Comparison of ENCODE assay signal across 31 mouse cellular contexts in genomic region chr7:43448246-43448645, GRCm38 (mm10). TPM values are rescaled to one million over a fixed set of nuclear protein-coding genes. Genes with fewer than 3 reads are reported as not detected.
DNase-seq lines count a peak whose midpoint lies in the region; ATAC-seq and TF ChIP-seq lines count a peak whose summit lies in the region.
"Had no signal": no experiment of that assay in that cellular context is flagged by ENCODE, and none has a peak within 500 bp of the region (broad histone marks: within the 10 kb centered on the region; RNA-seq: fewer than 3 reads in every experiment).

No protein-coding gene starts in this region.

- no peak overlapping the region for H3K4me3 ChIP-seq in heart, embryonic 12.5 days
- no peak overlapping the region for H3K4me3 ChIP-seq in lung, adult 2 months (replicated peaks; ENCODE audit: extremely low read depth, low read depth, low read length)
- H3K4me3 ChIP-seq: hindbrain, embryonic 13.5 days; limb, embryonic 12.5 days; midbrain, embryonic 12.5 days had no signal

- H3K27me3 ChIP-seq in heart, embryonic 12.5 days (replicated peaks) = no peaks in the 10 kb centered on the region
- H3K27me3 ChIP-seq: hindbrain, embryonic 13.5 days; limb, embryonic 12.5 days; midbrain, embryonic 12.5 days had no signal

- TF ChIP-seq POLR2A in lung, adult 2 months (IDR thresholded peaks at IDR 0.05; ENCODE audit: borderline replicate concordance, extremely low read depth, low read depth, low read length) = no peak

- no peak overlapping the region; the same call in 1 of the 2 replicates for H3K9ac ChIP-seq in heart, embryonic 12.5 days
- H3K9ac ChIP-seq: hindbrain, embryonic 13.5 days; limb, embryonic 12.5 days; liver, embryonic 14.5 days; midbrain, embryonic 12.5 days had no signal

- ATAC-seq in heart, embryonic 12.5 days (ENCODE audit: insufficient number of reproducible peaks, low FRiP score) = no peak
- no peak for ATAC-seq in megakaryocyte-erythroid progenitor cell, adult 5-6 weeks (replicated peaks; ENCODE audit: low FRiP score, low TSS enrichment, poor library complexity, severe bottlenecking)
- ATAC-seq: activated CD4-positive, CD25-positive, alpha-beta regulatory T cell, adult 4 months; forebrain, embryonic 16.5 days; inflammation-experienced regulatory T-cells, adult 6 months had no signal

- no peaks in the 10 kb centered on the region for H3K9me3 ChIP-seq in heart, embryonic 12.5 days (replicated peaks)
- H3K9me3 ChIP-seq: G1E; hindbrain, embryonic 13.5 days; limb, embryonic 12.5 days; midbrain, embryonic 12.5 days had no signal

- 83% methylated on average over 2 of the region's 3 CpGs for WGBS in heart, embryonic 12.5 days
- WGBS in lung, adult 2 months = 62% methylated on average over 3 of the region's 3 CpGs

- intact Hi-C loops in heart, postnatal 10 days (cut with DNase I) = loop anchor here (10.0 kb wide), 1 partner anchor 797 kb away; the partner anchor contains the start of genes 1700028J19Rik and 2410002F23Rik

- DNase-seq in heart, adult 18-20 months = peak; percentile 40 to 59
- DNase-seq in heart, postnatal 10 days = peak; percentile 51 to 64
- no peak for DNase-seq in heart, adult 9 months (ENCODE audit: low spot score in 2 of 2)
- peak; percentile 19 for DNase-seq in lung, postnatal 14 days
- no peak for DNase-seq in lung, adult 2 months
- peak; percentile 61 to 72 for DNase-seq in kidney, postnatal 36 days
- DNase-seq: adrenal gland, postnatal 25 days; cerebellum, adult 18-20 months; cerebellum, postnatal 25 days; embryo, embryonic 11 days; retina, postnatal 1 day; right cerebral cortex, postnatal 4 days had no signal

- no peak overlapping the region for H3K4me2 ChIP-seq in heart, embryonic 12.5 days
- H3K4me2 ChIP-seq: hindbrain, embryonic 13.5 days; limb, embryonic 12.5 days; midbrain, embryonic 12.5 days had no signal

- H3K27ac ChIP-seq in heart, embryonic 12.5 days (ENCODE audit: poor library complexity, severe bottlenecking) = no peak overlapping the region
- H3K27ac ChIP-seq: hindbrain, embryonic 13.5 days; limb, embryonic 12.5 days; liver, embryonic 14.5 days; midbrain, embryonic 12.5 days; stomach, postnatal 0 days had no signal

- TF ChIP-seq CTCF in lung, adult 2 months (IDR thresholded peaks at IDR 0.05; ENCODE audit: insufficient read depth, low read length) = no peak

- H3K4me1 ChIP-seq in heart, embryonic 12.5 days (replicated peaks) = peaks cover 51% of the 10 kb centered on the region
- no peaks in the 10 kb centered on the region; the same call in 1 of the 2 replicates for H3K4me1 ChIP-seq in lung, adult 2 months (ENCODE audit: control insufficient read depth, insufficient read depth, low read length)

- H3K36me3 ChIP-seq in heart, embryonic 12.5 days = peaks cover 25% of the 10 kb centered on the region

RNA-seq across cellular contexts. Expression of gene Gm45233, which starts 4.3 kb away (rescaled TPM):
- under 1 TPM in 1 of 2 experiments, not detected in 1; 0.60 TPM for total RNA-seq in heart, adult 18-20 months (2021)
- polyA plus RNA-seq in heart, embryonic 12.5 days (2016; fragmentation: Nextera tagmentation; extraction: Ambion mirVana) = 0.46 TPM in 1 of 2 replicates, not detected in the other
- total RNA-seq in heart, postnatal 10 days (2021) = 1 to 10 TPM; 1.7 to 2.1 TPM
- polyA plus RNA-seq in lung, adult 2 months (2012; rRNA removed) = 1.2 and 1.5 TPM in 2 replicates
- not detected in 2 replicates for total RNA-seq in megakaryocyte-erythroid progenitor cell, adult 5-6 weeks (2014; fragmentation: Nextera tagmentation)
- total RNA-seq in megakaryocyte-erythroid progenitor cell, adult 5-6 weeks (2017) = 4.2 TPM in 1 of 2 replicates, not detected in the other
- total RNA-seq: G1E; monocyte, adult 5-6 weeks had no signal
- polyA plus RNA-seq: activated CD4-positive, CD25-positive, alpha-beta regulatory T cell, adult 4 months; G1E; inflammation-experienced regulatory T-cells, adult 6 months; limb, embryonic 12.5 days; lung, embryonic 16.5 days; neural tube, embryonic 11.5 days; thymus, postnatal 0 days had no signal

RNA-seq across cellular contexts. Expression of gene Etfb, which starts 4.4 kb away (rescaled TPM):
- total RNA-seq in heart, adult 18-20 months (2021) = 1,000 to 10,000 TPM; 1,290 to 1,427 TPM
- polyA plus RNA-seq in heart, embryonic 12.5 days (2016; fragmentation: Nextera tagmentation; extraction: Ambion mirVana) = 460 and 473 TPM in 2 replicates
- total RNA-seq in heart, postnatal 10 days (2021) = 1,000 to 10,000 TPM; 1,079 to 1,148 TPM
- polyA plus RNA-seq in lung, adult 2 months (2012; rRNA removed) = 71.4 and 105 TPM in 2 replicates
- total RNA-seq in megakaryocyte-erythroid progenitor cell, adult 5-6 weeks (2014; fragmentation: Nextera tagmentation) = 212 and 237 TPM in 2 replicates
- total RNA-seq in megakaryocyte-erythroid progenitor cell, adult 5-6 weeks (2017) = 396 and 426 TPM in 2 replicates

RNA-seq across cellular contexts. Expression of gene Cldnd2, which starts 7.7 kb away (rescaled TPM):
- not detected for total RNA-seq in heart, adult 18-20 months (2021)
- polyA plus RNA-seq in heart, embryonic 12.5 days (2016; fragmentation: Nextera tagmentation; extraction: Ambion mirVana) = not detected in 2 replicates
- not detected for total RNA-seq in heart, postnatal 10 days (2021)
- not detected in 2 replicates for polyA plus RNA-seq in lung, adult 2 months (2012; rRNA removed)
- total RNA-seq in megakaryocyte-erythroid progenitor cell, adult 5-6 weeks (2014; fragmentation: Nextera tagmentation) = not detected in 2 replicates
- not detected in 2 replicates for total RNA-seq in megakaryocyte-erythroid progenitor cell, adult 5-6 weeks (2017)
- total RNA-seq: adrenal gland, postnatal 25 days; G1E; gastrocnemius, postnatal 4 days; layer of hippocampus, postnatal 14 days; left cerebral cortex, postnatal 10 days; monocyte, adult 5-6 weeks had no signal
- polyA plus RNA-seq: embryonic facial prominence, embryonic 14.5 days; forebrain, embryonic 16.5 days; G1E; hindbrain, embryonic 13.5 days; limb, embryonic 12.5 days; liver, embryonic 14.5 days; lung, embryonic 16.5 days; midbrain, embryonic 12.5 days; neural tube, embryonic 11.5 days; stomach, postnatal 0 days; thymus, postnatal 0 days had no signal

RNA-seq across cellular contexts. Expression of gene Nkg7, which starts 11.4 kb away (rescaled TPM):
- 1 to 10 TPM; 1.1 to 2.2 TPM for total RNA-seq in heart, adult 18-20 months (2021)
- 0.27 TPM in 1 of 2 replicates, not detected in the other for polyA plus RNA-seq in heart, embryonic 12.5 days (2016; fragmentation: Nextera tagmentation; extraction: Ambion mirVana)
- not detected for total RNA-seq in heart, postnatal 10 days (2021)
- 17.3 and 19.7 TPM in 2 replicates for polyA plus RNA-seq in lung, adult 2 months (2012; rRNA removed)
- total RNA-seq in megakaryocyte-erythroid progenitor cell, adult 5-6 weeks (2014; fragmentation: Nextera tagmentation) = 49.9 and 86.7 TPM in 2 replicates
- 41.8 and 53.8 TPM in 2 replicates for total RNA-seq in megakaryocyte-erythroid progenitor cell, adult 5-6 weeks (2017)
- total RNA-seq: G1E; gastrocnemius, postnatal 4 days; layer of hippocampus, postnatal 14 days; left cerebral cortex, postnatal 10 days had no signal
- polyA plus RNA-seq: forebrain, embryonic 16.5 days; G1E; limb, embryonic 12.5 days; midbrain, embryonic 12.5 days; neural tube, embryonic 11.5 days had no signal

RNA-seq across cellular contexts. Expression of gene Vsig10l, which starts 14.7 kb away (rescaled TPM):
- total RNA-seq in heart, adult 18-20 months (2021) = 1 to 10 TPM in 1 of 2 experiments, under 1 TPM in 1; 0.69 to 1.3 TPM
- 2.1 and 2.4 TPM in 2 replicates for polyA plus RNA-seq in heart, embryonic 12.5 days (2016; fragmentation: Nextera tagmentation; extraction: Ambion mirVana)
- total RNA-seq in heart, postnatal 10 days (2021) = 1 to 10 TPM; 4.4 to 5.0 TPM
- polyA plus RNA-seq in lung, adult 2 months (2012; rRNA removed) = 6.6 and 14.2 TPM in 2 replicates
- 2.3 and 2.9 TPM in 2 replicates for total RNA-seq in megakaryocyte-erythroid progenitor cell, adult 5-6 weeks (2014; fragmentation: Nextera tagmentation)
- total RNA-seq in megakaryocyte-erythroid progenitor cell, adult 5-6 weeks (2017) = 3.0 and 8.9 TPM in 2 replicates

Comparison
In these comparisons a context has a peak if more than half of its experiments do, and no peak if none do; other contexts are left out.
1. DNase-seq: peak in heart, adult 18-20 months (2 of 2), heart, postnatal 10 days (2 of 2), lung, postnatal 14 days (single experiment) and kidney, postnatal 36 days (2 of 2); none in heart, adult 9 months (0 of 2) and lung, adult 2 months (single experiment).